Mouse (Mus musculus) forebrain, embryonic 16.5 days (tissue): ENCODE results near the gene Nck1. TPM values are rescaled to one million over a fixed set of nuclear protein-coding genes. Genes with fewer than 3 reads are reported as not detected.

ENCODE experiments used
- ATAC-seq: fragments of 200-750 bp; cut with Nextera tagmentation; 2 replicates; pipeline ENCODE4 v1.8.0; 2017; ENCODE audit warnings: mild to moderate bottlenecking, moderate library complexity
- H3K27ac ChIP-seq: fragments of 300-500 bp; sonication (generic); 2 replicates; pipeline ENCODE4 v1.5.1; 2014; ENCODE audit warnings: low read length, control low read depth
- H3K27me3 ChIP-seq: fragments of 300-500 bp; sonication (generic); replicated peaks from 2 replicates; pipeline ENCODE4 v1.6.1; 2014; ENCODE audit warnings: low read length; ENCODE audit not compliant: control insufficient read depth, insufficient read depth
- H3K36me3 ChIP-seq: fragments of 300-500 bp; sonication (generic); 2 replicates; pipeline ENCODE4 v1.6.1; 2014; ENCODE audit not compliant: control insufficient read depth, insufficient read depth
- H3K4me1 ChIP-seq: fragments of 300-500 bp; sonication (generic); replicated peaks from 2 replicates; pipeline ENCODE4 v1.6.1; 2014; ENCODE audit warnings: low read length; ENCODE audit not compliant: control insufficient read depth, insufficient read depth
- H3K4me2 ChIP-seq: fragments of 300-500 bp; sonication (generic); 2 replicates; pipeline ENCODE4 v1.6.1; 2014; ENCODE audit warnings: mild to moderate bottlenecking, low read length, control low read depth
- H3K4me3 ChIP-seq: fragments of 300-500 bp; sonication (generic); replicated peaks from 2 replicates; pipeline ENCODE4 v1.5.1; 2014; ENCODE audit warnings: mild to moderate bottlenecking, low read length, control low read depth
- H3K9ac ChIP-seq: fragments of 300-500 bp; sonication (generic); replicated peaks from 2 replicates; pipeline ENCODE4 v1.6.1; 2014; ENCODE audit warnings: low read depth, low read length, control low read depth
- H3K9me3 ChIP-seq: fragments of 300-500 bp; sonication (generic); 2 replicates; pipeline ENCODE4 v1.6.1; 2016; ENCODE audit warnings: low read length; ENCODE audit not compliant: control insufficient read depth
- WGBS: fragments of 180-500 bp; shearing (Covaris S2); extraction: QIAGEN DNeasy Blood & Tissue Kit; methylation state at CpG from one replicate; pipeline ENCODE4 v1.1.7; 2014; 5-methylcytosine and 5-hydroxymethylcytosine counted together
- polyA plus RNA-seq: library from polyadenylated mRNA; unstranded; fragments of >200 nt; fragmentation: Nextera tagmentation; extraction: Ambion mirVana; gene quantifications from 2 replicates; pipeline ENCODE4 v1.2.1, GENCODE M21; 2015

Gene Nck1
- polyA plus RNA-seq, 1 experiment from 2014 or later: 44.8 TPM

DNA sequence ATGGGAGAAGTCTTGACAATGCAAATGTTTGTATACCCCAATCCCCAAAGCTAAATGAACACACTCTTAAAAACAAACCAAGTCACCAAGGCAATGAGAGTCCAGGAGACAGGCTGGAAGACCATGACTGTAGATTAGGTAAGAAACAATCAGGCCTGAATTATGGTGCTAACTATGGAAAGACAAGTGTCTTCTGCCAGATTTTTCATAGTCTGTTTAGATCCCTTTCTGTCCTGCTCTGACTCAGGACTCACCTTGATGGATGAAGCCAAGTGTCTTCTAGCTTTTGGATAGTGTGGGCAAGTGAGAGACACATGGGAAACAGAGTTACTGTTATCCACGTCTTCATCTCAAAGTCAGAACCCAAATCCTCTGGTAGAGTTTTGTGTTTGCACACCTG lies 25.6 kb upstream of the Nck1 start:
- Histone ChIP-seq H3K27me3 (peaks cover 2% of the 10 kb centered on the region), H3K4me3 (no peak overlapping the region), H3K9me3 (no peaks in the 10 kb centered on the region), H3K36me3 (no peaks in the 10 kb centered on the region), H3K4me2 (peak overlapping the region; percentile 85), H3K27ac (no peak overlapping the region), H3K9ac (no peak overlapping the region), H3K4me1 (peaks cover 17% of the 10 kb centered on the region)
- no peak for ATAC-seq
- WGBS: 84% methylated on average over 1 of the region's 1 CpGs

DNA sequence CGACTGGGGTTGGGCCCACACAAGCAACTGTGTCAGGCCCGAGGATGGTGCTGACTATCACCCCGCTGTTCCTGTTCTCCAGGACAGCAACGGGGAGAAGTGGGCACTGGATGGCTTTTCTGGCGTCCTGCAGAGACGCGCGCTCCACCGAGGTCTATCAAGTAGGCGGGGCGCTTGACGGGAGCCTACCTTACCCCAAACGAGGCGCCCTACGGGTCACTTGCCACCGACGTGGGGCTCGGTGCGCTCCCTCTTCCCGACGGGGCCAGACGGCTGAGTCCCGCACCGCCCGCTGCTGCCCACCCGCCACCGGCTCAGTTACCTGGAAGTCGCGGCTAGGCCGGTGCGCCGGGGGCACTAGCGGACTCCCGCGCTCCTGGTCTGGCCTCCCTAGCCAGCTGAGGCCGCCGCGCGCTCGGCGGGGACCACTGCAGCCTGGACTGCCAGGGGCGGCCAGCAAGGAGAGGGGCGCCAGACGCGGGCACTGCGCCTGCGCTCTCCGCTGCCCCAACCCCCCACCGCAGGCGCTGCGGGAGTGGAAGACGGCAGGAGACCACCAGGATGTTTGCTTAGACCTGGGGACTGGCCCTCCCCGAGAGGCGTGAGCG lies 24.8 kb upstream of the Nck1 start, which contains the start of gene Slc35g2:
Gene Slc35g2, minus strand, starts transcription at position 465 of the 608 bp plus-strand sequence.
- ATAC-seq: peak; percentile 88

GRCm38 (mm10) chr9:100569798-100570625 lies 24.1 kb upstream of the Nck1 start:
- 14% methylated on average over 32 of the region's 32 CpGs for WGBS
- peaks cover 2% of the 10 kb centered on the region for H3K27me3 ChIP-seq
- H3K27ac ChIP-seq: no peak overlapping the region
- peak overlapping the region; percentile 85 for H3K4me2 ChIP-seq
- no peaks in the 10 kb centered on the region for H3K36me3 ChIP-seq
- ATAC-seq: peak; percentile 42
- peak overlapping the region; percentile 76 for H3K4me3 ChIP-seq
- H3K9ac ChIP-seq: peak overlapping the region; percentile 75
- H3K9me3 ChIP-seq: no peaks in the 10 kb centered on the region
- H3K4me1 ChIP-seq: peaks cover 17% of the 10 kb centered on the region

More for the DNA sequence above, 24.8 kb upstream of the Nck1 start, which contains the start of gene Slc35g2:
- Histone ChIP-seq H3K4me1 (peaks cover 17% of the 10 kb centered on the region), H3K36me3 (no peaks in the 10 kb centered on the region), H3K27ac (no peak within 1 kb of the TSS), H3K27me3 (peaks cover 2% of the 10 kb centered on the region), H3K4me2 (peak within 1 kb of the TSS; percentile 85), H3K4me3 (peak within 1 kb of the TSS; percentile 76), H3K9me3 (no peaks in the 10 kb centered on the region), H3K9ac (peak within 1 kb of the TSS; percentile 75)
- WGBS: under 1% methylated on average over 52 of the region's 55 CpGs

GRCm38 (mm10) chr9:100560251-100560890 lies 14.4 kb upstream of the Nck1 start:
- Histone ChIP-seq H3K36me3 (no peaks in the 10 kb centered on the region), H3K4me2 (no peak overlapping the region), H3K27me3 (0 out of 2 replicates have a peak, but pooled peaks cover 5% of the 10 kb centered on the region), H3K4me3 (no peak overlapping the region), H3K9ac (no peak overlapping the region), H3K4me1 (peaks cover 20% of the 10 kb centered on the region), H3K9me3 (no peaks in the 10 kb centered on the region), H3K27ac (no peak overlapping the region)
- 54% methylated on average over 10 of the region's 10 CpGs for WGBS
- peak; percentile 78 for ATAC-seq

DNA sequence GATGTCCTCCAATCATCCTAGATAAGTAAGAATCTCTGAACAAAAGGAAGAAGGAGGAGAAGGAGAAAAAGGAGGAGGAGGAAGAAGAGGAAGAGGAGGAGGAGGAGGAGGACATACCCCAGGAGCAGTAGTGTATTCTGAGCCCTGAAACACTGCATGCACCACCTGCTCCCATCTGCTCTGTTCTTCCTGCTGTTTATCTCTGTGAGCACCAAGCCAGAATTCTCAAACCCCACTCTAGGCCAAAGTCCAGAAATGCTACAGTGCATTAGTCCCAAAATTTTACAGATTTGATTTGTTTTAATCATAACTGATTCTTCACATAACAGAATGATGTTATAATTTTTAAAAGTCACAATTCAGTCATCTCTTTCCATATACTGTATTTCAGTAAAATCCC lies 13.1 kb upstream of the Nck1 start:
- no peak overlapping the region for H3K4me2 ChIP-seq
- H3K9ac ChIP-seq: no peak overlapping the region
- no peaks in the 10 kb centered on the region for H3K36me3 ChIP-seq
- H3K4me1 ChIP-seq: peaks cover 20% of the 10 kb centered on the region
- no peaks in the 10 kb centered on the region for H3K9me3 ChIP-seq
- peaks cover 8% of the 10 kb centered on the region; the same call in 1 of the 2 replicates for H3K27me3 ChIP-seq
- no peak overlapping the region for H3K27ac ChIP-seq
- ATAC-seq: no peak
- H3K4me3 ChIP-seq: no peak overlapping the region

DNA sequence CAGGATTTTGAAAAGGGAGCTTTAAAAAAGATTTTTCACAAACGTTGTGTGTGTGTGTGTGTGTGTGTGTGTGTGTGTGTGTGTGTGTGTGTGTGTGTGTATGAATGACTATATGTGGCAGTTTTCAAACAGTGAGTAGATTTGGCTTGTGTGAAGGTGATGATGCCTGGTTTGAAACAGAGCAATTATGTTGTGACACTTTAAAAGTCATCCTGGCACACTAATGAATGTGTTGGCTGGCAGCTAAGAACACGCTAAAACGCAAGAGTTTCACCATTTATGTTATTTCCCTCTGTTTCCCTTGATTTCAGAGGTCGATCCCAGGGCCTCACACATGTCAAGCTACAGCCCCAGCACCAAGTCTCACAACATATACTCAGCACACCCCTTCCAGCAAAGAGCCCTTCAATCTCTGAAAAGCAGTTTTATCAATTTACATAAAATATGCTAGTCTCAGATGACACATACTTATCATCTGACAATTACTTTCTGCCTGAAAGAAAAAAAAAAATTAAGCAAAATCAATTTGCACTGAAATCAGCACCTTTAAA lies 12.2 kb upstream of the Nck1 start:
- Histone ChIP-seq H3K36me3 (no peaks in the 10 kb centered on the region), H3K4me1 (peaks cover 20% of the 10 kb centered on the region), H3K4me3 (no peak overlapping the region), H3K27ac (no peak overlapping the region), H3K4me2 (no peak overlapping the region), H3K9me3 (no peaks in the 10 kb centered on the region), H3K9ac (no peak overlapping the region), H3K27me3 (peaks cover 6% of the 10 kb centered on the region; the same call in 1 of the 2 replicates)
- 39% methylated on average over 4 of the region's 4 CpGs for WGBS
- ATAC-seq: peak; percentile 85

GRCm38 (mm10) chr9:100555686-100556085 lies 9.8 kb upstream of the Nck1 start:
- WGBS: 61% methylated on average over 5 of the region's 5 CpGs
- Histone ChIP-seq H3K27me3 (peaks cover 8% of the 10 kb centered on the region; the same call in 1 of the 2 replicates), H3K4me1 (peaks cover 17% of the 10 kb centered on the region), H3K4me3 (no peak overlapping the region), H3K27ac (no peak overlapping the region), H3K36me3 (peaks cover 6% of the 10 kb centered on the region; the same call in 1 of the 2 replicates), H3K9ac (no peak overlapping the region), H3K4me2 (no peak overlapping the region), H3K9me3 (no peaks in the 10 kb centered on the region)
- ATAC-seq: no peak

- WGBS: 88% methylated on average over 2 of the region's 2 CpGs
- peaks cover 16% of the 10 kb centered on the region for H3K4me1 ChIP-seq
- no peak for ATAC-seq
- no peak overlapping the region for H3K4me2 ChIP-seq
- peaks cover 2% of the 10 kb centered on the region; the same call in 1 of the 2 replicates for H3K27me3 ChIP-seq
- no peak overlapping the region for H3K27ac ChIP-seq
- peaks cover 6% of the 10 kb centered on the region; the same call in 1 of the 2 replicates for H3K36me3 ChIP-seq
- no peak overlapping the region for H3K9ac ChIP-seq
- peaks cover 6% of the 10 kb centered on the region; the same call in 1 of the 2 replicates for H3K9me3 ChIP-seq
- H3K4me3 ChIP-seq: no peak overlapping the region
Observed at GRCm38 (mm10) chr9:100548313-100548712, 2.4 kb upstream of the Nck1 start.

DNA sequence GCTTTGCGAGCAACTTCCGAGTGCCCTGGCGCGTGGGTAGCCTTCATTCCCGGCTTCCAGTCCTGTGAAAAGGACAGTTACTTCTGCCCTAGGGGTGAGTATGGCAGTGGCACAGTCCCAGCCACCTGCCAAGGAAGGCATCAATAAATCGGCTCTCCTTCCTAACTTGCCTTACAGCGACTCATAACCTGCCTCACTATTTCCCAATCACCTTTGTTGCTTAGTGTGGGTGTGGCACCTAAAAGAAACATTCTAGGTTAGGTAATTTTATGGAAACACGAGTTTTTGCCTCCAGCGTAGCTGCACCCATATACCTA lies 618 bp upstream of the Nck1 start:
- peak overlapping the region; percentile 58 for H3K9ac ChIP-seq
- peak; percentile 16 for ATAC-seq
- peak overlapping the region; percentile 56 for H3K4me2 ChIP-seq
- H3K27ac ChIP-seq: peak overlapping the region; percentile 74
- H3K4me3 ChIP-seq: peak overlapping the region; percentile 94
- H3K27me3 ChIP-seq: no peaks in the 10 kb centered on the region
- peaks cover 6% of the 10 kb centered on the region; the same call in 1 of the 2 replicates for H3K9me3 ChIP-seq
- 11% methylated on average over 9 of the region's 9 CpGs for WGBS
- no peaks in the 10 kb centered on the region for H3K36me3 ChIP-seq
- H3K4me1 ChIP-seq: peaks cover 16% of the 10 kb centered on the region
